8 mouse cellular contexts compared by ENCODE assay signal in the genomic region with DNA sequence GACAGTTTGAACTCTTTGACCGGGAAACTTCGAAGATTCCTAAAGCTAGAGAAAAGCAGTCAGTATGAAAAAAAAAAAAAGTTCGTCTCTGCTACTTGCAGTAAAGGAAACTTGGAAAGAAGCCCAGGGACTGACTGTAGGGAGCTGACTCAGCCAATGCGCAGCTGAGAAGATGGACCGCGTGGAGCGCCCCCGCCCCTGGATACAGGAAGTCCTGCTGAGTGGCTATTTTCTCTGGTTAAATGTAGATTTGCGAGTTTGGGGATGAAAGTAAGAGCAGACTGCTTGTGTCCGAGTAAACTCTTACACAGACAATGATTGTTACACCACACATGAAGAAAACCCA. TPM values are rescaled to one million over a fixed set of nuclear protein-coding genes. Genes with fewer than 3 reads are reported as not detected.
DNase-seq lines count a peak whose midpoint lies in the region; ATAC-seq and TF ChIP-seq lines count a peak whose summit lies in the region.

No protein-coding gene starts in this region.

- peak overlapping the region; percentile 0; the same call in 1 of the 2 replicates for H3K4me3 ChIP-seq in forebrain, embryonic 12.5 days (replicated peaks)
- peak overlapping the region; percentile 38 for H3K4me3 ChIP-seq in heart, embryonic 15.5 days
- no peak overlapping the region for H3K4me3 ChIP-seq in liver, adult 2 months (ENCODE audit: insufficient read depth, low read depth, low read length)
- no peak overlapping the region for H3K4me3 ChIP-seq in midbrain, postnatal 0 days (ENCODE audit: low read depth, low read length)
- peak overlapping the region; percentile 17; the same call in 1 of the 2 replicates for H3K4me3 ChIP-seq in stomach, postnatal 0 days (ENCODE audit: low read depth, low read length)

- peaks cover 16% of the 10 kb centered on the region for H3K4me1 ChIP-seq in forebrain, embryonic 12.5 days
- peaks cover 48% of the 10 kb centered on the region for H3K4me1 ChIP-seq in heart, embryonic 15.5 days (replicated peaks)
- 0 out of 2 replicates have a peak, but pooled peaks cover 7% of the 10 kb centered on the region for H3K4me1 ChIP-seq in liver, adult 2 months (ENCODE audit: control insufficient read depth, insufficient read depth, low read length)
- no peaks in the 10 kb centered on the region for H3K4me1 ChIP-seq in midbrain, postnatal 0 days (ENCODE audit: insufficient read depth, low read length)
- H3K4me1 ChIP-seq in stomach, postnatal 0 days (replicated peaks; ENCODE audit: control insufficient read depth, insufficient read depth): peaks cover 7% of the 10 kb centered on the region; the same call in 1 of the 2 replicates

- no peak overlapping the region for H3K9ac ChIP-seq in forebrain, embryonic 12.5 days
- H3K9ac ChIP-seq in heart, embryonic 15.5 days: peak overlapping the region; percentile 28; the same call in 1 of the 2 replicates
- H3K9ac ChIP-seq in liver, adult 2 months (ENCODE audit: low read depth, low read length): no peak overlapping the region; the same call in 1 of the 2 replicates
- H3K9ac ChIP-seq in midbrain, postnatal 0 days (replicated peaks; ENCODE audit: low read length, poor library complexity, severe bottlenecking): no peak overlapping the region
- H3K9ac ChIP-seq in stomach, postnatal 0 days (ENCODE audit: low read length): 0 out of 2 replicates have a peak overlapping the region, but pooled peaks have one; percentile 23

- H3K27me3 ChIP-seq in forebrain, embryonic 12.5 days: no peaks in the 10 kb centered on the region
- no peaks in the 10 kb centered on the region for H3K27me3 ChIP-seq in heart, embryonic 15.5 days
- no peaks in the 10 kb centered on the region for H3K27me3 ChIP-seq in liver, adult 2 months (ENCODE audit: control insufficient read depth, insufficient read depth, low read length)
- H3K27me3 ChIP-seq in midbrain, postnatal 0 days (ENCODE audit: insufficient read depth, low read length): no peaks in the 10 kb centered on the region
- H3K27me3 ChIP-seq in stomach, postnatal 0 days (ENCODE audit: control insufficient read depth, insufficient read depth, low read length): no peaks in the 10 kb centered on the region

- no peak for TF ChIP-seq POLR2A in liver, adult 2 months (IDR thresholded peaks at IDR 0.05; ENCODE audit: extremely low read depth, insufficient read depth, low read length)

- 7% methylated on average over 10 of the region's 10 CpGs for WGBS in forebrain, embryonic 12.5 days
- WGBS in heart, embryonic 15.5 days: 4% methylated on average over 10 of the region's 10 CpGs
- WGBS in liver, adult 2 months: 9% methylated on average over 10 of the region's 10 CpGs
- 5% methylated on average over 10 of the region's 10 CpGs for WGBS in midbrain, postnatal 0 days
- WGBS in stomach, postnatal 0 days: under 1% methylated on average over 10 of the region's 10 CpGs

- peak overlapping the region; percentile 39 for H3K4me2 ChIP-seq in forebrain, embryonic 12.5 days
- peak overlapping the region; percentile 64 for H3K4me2 ChIP-seq in heart, embryonic 15.5 days
- peak overlapping the region; percentile 24 for H3K4me2 ChIP-seq in midbrain, postnatal 0 days (ENCODE audit: low read depth, low read length, poor library complexity, severe bottlenecking)
- peak overlapping the region; percentile 45 for H3K4me2 ChIP-seq in stomach, postnatal 0 days (replicated peaks; ENCODE audit: low read depth)

- no peaks in the 10 kb centered on the region for H3K9me3 ChIP-seq in forebrain, embryonic 12.5 days
- no peaks in the 10 kb centered on the region for H3K9me3 ChIP-seq in heart, embryonic 15.5 days (replicated peaks)
- no peaks in the 10 kb centered on the region for H3K9me3 ChIP-seq in midbrain, postnatal 0 days (ENCODE audit: low read length)
- H3K9me3 ChIP-seq in stomach, postnatal 0 days (ENCODE audit: control insufficient read depth, low read length): no peaks in the 10 kb centered on the region

- no peak for TF ChIP-seq EP300 in stomach, postnatal 0 days (optimal IDR thresholded peaks at IDR 0.05)

- peak; percentile 87 for DNase-seq in 3134 (ENCODE audit: extremely low read depth, insufficient read length, low spot score)
- peak; percentile 88 to 93 for DNase-seq in adrenal gland, postnatal 36 days
- peak; percentile 94 for DNase-seq in kidney, postnatal 14 days
- peak; percentile 63 for DNase-seq in liver, adult 2 months (ENCODE audit: extremely low read depth, low read depth, low spot score)
- peak; percentile 89 for DNase-seq in midbrain, postnatal 0 days (ENCODE audit: low spot score)
- DNase-seq in stomach, postnatal 0 days (ENCODE audit: low spot score): peak; percentile 79

- no peak for TF ChIP-seq CTCF in liver, adult 2 months (IDR thresholded peaks at IDR 0.05; ENCODE audit: low read depth, low read length)
- no peak for TF ChIP-seq CTCF in midbrain, postnatal 0 days (IDR thresholded peaks at IDR 0.05)
- TF ChIP-seq CTCF in stomach, postnatal 0 days (IDR thresholded peaks at IDR 0.05; ENCODE audit: low read depth): peak; percentile 33; the same call in 1 of the 2 replicates

- 0 out of 2 replicates have a peak overlapping the region, but pooled peaks have one; percentile 61 for H3K27ac ChIP-seq in forebrain, embryonic 12.5 days
- H3K27ac ChIP-seq in heart, embryonic 15.5 days: peak overlapping the region; percentile 90
- peak overlapping the region; percentile 79 for H3K27ac ChIP-seq in liver, adult 2 months (replicated peaks; ENCODE audit: insufficient read depth, low read depth, low read length)
- peak overlapping the region; percentile 55 for H3K27ac ChIP-seq in midbrain, postnatal 0 days (ENCODE audit: low read depth, low read length)
- peak overlapping the region; percentile 90 for H3K27ac ChIP-seq in stomach, postnatal 0 days (replicated peaks)

- H3K36me3 ChIP-seq in forebrain, embryonic 12.5 days (replicated peaks): no peaks in the 10 kb centered on the region
- no peaks in the 10 kb centered on the region for H3K36me3 ChIP-seq in heart, embryonic 15.5 days
- H3K36me3 ChIP-seq in liver, adult 2 months (ENCODE audit: control insufficient read depth, insufficient read depth, low read length): no peaks in the 10 kb centered on the region
- H3K36me3 ChIP-seq in midbrain, postnatal 0 days (ENCODE audit: insufficient read depth, low read length): no peaks in the 10 kb centered on the region
- no peaks in the 10 kb centered on the region for H3K36me3 ChIP-seq in stomach, postnatal 0 days (ENCODE audit: control insufficient read depth, insufficient read depth, low read length)

- no peak for ATAC-seq in forebrain, embryonic 12.5 days (ENCODE audit: low FRiP score)
- ATAC-seq in heart, embryonic 15.5 days (replicated peaks; ENCODE audit: insufficient number of reproducible peaks, insufficient read depth, low FRiP score, low read depth): peak; percentile 82
- no peak for ATAC-seq in midbrain, postnatal 0 days (ENCODE audit: low FRiP score)
- peak; percentile 80; the same call in 1 of the 2 replicates for ATAC-seq in stomach, postnatal 0 days (ENCODE audit: low FRiP score, low TSS enrichment)

- no peaks in the 10 kb centered on the region for H3K79me2 ChIP-seq in liver, adult 2 months (ENCODE audit: control insufficient read depth, insufficient read depth, low read length)

RNA-seq across cellular contexts. Expression of a gene that starts 41.2 kb away (rescaled TPM):
- under 1 TPM in 1 of 2 experiments, not detected in 1; 0.20 TPM for total RNA-seq in adrenal gland, postnatal 36 days (2021)
- polyA plus RNA-seq in forebrain, embryonic 12.5 days (2016; fragmentation: Nextera tagmentation; extraction: Ambion mirVana): not detected in 2 replicates
- 0.43 and 0.70 TPM in 2 replicates for polyA plus RNA-seq in heart, embryonic 15.5 days (2015; fragmentation: Nextera tagmentation; extraction: Ambion mirVana)
- 0.09 TPM in 1 of 2 replicates, not detected in the other for total RNA-seq in liver, adult 2 months (2014; rRNA removed)
- 0.04 TPM in 1 of 2 replicates, not detected in the other for polyA plus RNA-seq in liver, adult 2 months (2012; rRNA removed)
- total RNA-seq in midbrain, postnatal 0 days (2014; rRNA removed): 0.52 and 0.66 TPM in 2 replicates
- 0.28 and 0.39 TPM in 2 replicates for polyA plus RNA-seq in midbrain, postnatal 0 days (2015; fragmentation: Nextera tagmentation; extraction: Ambion mirVana)
- 0.06 and 0.21 TPM in 2 replicates for polyA plus RNA-seq in stomach, postnatal 0 days (2015; fragmentation: Nextera tagmentation; extraction: Ambion mirVana)

RNA-seq across cellular contexts. Expression of a gene that starts 43.1 kb away (rescaled TPM):
- not detected for total RNA-seq in adrenal gland, postnatal 36 days (2021)
- polyA plus RNA-seq in forebrain, embryonic 12.5 days (2016; fragmentation: Nextera tagmentation; extraction: Ambion mirVana): not detected in 2 replicates
- polyA plus RNA-seq in heart, embryonic 15.5 days (2015; fragmentation: Nextera tagmentation; extraction: Ambion mirVana): 3.5 and 3.6 TPM in 2 replicates
- not detected in 2 replicates for total RNA-seq in liver, adult 2 months (2014; rRNA removed)
- not detected in 2 replicates for polyA plus RNA-seq in liver, adult 2 months (2012; rRNA removed)
- not detected in 2 replicates for total RNA-seq in midbrain, postnatal 0 days (2014; rRNA removed)
- not detected in 2 replicates for polyA plus RNA-seq in midbrain, postnatal 0 days (2015; fragmentation: Nextera tagmentation; extraction: Ambion mirVana)
- polyA plus RNA-seq in stomach, postnatal 0 days (2015; fragmentation: Nextera tagmentation; extraction: Ambion mirVana): 1.3 and 1.4 TPM in 2 replicates

Comparison
In these comparisons a context has a peak if more than half of its experiments do, and no peak if none do; other contexts are left out.
1. ATAC-seq: peak in heart, embryonic 15.5 days (single experiment) and stomach, postnatal 0 days (single experiment); none in forebrain, embryonic 12.5 days (single experiment) and midbrain, postnatal 0 days (single experiment).
2. H3K4me3 ChIP-seq: peak in forebrain, embryonic 12.5 days (single experiment), heart, embryonic 15.5 days (single experiment) and stomach, postnatal 0 days (single experiment); none in liver, adult 2 months (single experiment) and midbrain, postnatal 0 days (single experiment).
3. H3K9ac ChIP-seq: peak in heart, embryonic 15.5 days (single experiment) and stomach, postnatal 0 days (single experiment); none in forebrain, embryonic 12.5 days (single experiment), liver, adult 2 months (single experiment) and midbrain, postnatal 0 days (single experiment).
4. Peak in every context shown above with its lines, with median percentiles within 50 percentile points of each other: DNase-seq, H3K27ac ChIP-seq and H3K4me2 ChIP-seq.